Mouse (Mus musculus): Measurements from ENCODE around the gene Rundc1.
"Not testable (repeated sequence)": the region's sequence is repeated elsewhere in the genome, so short reads cannot be mapped to it uniquely, and the experiment has no call there.

The Rundc1 gene

DNA sequence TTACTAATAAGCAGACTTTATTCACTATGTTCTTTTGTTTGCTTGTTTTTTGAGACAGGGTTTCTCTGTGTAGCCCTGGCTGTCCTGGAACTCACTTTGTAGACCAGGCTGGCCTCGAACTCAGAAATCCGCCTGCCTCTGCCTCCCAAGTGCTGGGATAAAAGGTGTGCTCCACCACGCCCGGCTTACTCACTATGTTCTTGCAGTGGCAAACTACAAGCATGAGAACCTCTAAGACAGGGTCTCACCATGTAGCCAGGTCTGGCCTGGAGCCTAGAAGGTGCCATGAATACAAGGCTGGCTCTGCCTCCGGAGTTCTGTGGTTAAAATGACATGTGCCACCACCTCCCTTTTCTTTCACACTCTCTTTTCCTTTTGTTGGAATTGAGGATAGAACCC lies 41.7 kb downstream of the Rundc1 start:
- ATAC-seq (ENCODE audit: low TSS enrichment), result not testable (repeated sequence)

DNA sequence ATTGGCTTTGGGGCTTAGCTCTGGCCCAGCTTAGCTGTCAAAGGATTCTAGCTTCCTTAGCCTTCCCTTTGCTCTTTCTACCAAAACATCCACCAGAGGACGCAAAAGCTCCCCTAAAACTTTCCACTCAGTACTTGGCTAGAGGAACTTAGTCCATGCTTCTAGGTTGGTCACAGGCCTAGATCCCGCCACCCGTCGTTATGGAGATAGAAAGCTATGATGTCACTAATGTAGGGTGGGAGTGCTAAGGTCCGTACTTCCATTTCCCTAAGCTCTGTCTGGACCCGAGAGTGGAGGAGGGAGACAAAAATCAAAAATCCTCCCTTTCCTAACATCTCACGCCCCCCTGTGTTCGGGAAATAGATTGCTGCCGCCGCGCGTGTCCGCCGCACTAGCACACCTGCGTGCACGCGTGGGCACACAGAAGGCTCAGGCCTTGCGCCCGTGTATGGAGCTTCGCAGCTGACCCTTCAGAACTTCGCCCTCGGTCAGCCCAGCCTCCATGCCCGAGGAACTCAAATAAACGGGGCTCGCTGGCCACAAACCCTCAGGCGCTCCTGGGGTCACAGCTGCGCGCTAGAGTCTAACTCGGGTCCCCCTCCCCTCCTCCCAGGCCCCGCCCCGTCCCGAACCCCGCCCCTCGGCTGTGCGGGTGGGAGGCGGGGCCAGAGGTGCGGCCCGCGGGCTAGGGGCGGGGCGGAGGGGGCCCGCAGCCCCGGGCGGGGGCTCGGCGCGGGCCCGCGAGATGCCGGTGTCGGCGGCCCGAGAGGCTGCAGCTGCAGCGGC lies 42.8 kb downstream of the Rundc1 start:
- peak; percentile 38 for ATAC-seq (ENCODE audit: low TSS enrichment)

DNA sequence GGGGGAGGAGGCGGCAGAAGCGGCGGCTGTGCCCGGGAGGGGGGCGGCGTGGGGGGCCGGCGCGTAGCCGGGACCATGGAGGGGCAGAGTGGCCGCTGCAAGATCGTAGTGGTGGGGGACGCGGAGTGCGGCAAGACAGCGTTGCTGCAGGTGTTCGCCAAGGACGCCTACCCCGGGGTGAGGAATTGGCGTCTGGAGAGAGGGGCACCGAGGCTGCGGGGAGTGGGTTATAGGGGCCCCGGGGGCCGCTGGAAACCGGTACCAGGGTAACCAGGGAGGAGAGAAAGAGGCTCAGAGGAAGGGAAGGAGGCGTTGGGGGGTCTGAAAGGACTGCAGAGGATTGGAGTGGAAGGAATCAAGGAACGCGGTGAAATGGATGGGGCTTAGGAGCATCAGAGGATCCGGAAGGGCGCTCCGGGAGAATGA lies 43.4 kb downstream of the Rundc1 start:
- ATAC-seq (ENCODE audit: low TSS enrichment), result no peak

DNA sequence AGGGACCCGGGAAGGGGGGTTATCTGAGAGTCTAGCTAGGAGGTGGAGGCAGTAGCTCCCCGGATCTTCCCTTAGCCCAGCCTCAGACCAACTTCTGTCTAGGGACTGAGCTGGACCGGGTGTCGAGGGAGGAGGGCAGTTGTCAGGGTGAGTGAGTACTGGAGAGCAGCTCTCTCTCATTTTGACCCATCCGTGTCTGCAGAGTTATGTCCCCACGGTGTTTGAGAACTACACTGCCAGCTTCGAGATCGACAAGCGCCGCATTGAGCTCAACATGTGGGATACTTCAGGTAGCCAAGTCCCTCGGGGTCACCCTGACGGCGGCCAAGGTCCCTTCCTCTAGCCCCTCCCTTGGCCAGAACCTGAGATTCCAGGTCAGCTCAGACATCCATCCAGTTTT lies 43.8 kb downstream of the Rundc1 start:
- ATAC-seq (ENCODE audit: low TSS enrichment), result no peak

DNA sequence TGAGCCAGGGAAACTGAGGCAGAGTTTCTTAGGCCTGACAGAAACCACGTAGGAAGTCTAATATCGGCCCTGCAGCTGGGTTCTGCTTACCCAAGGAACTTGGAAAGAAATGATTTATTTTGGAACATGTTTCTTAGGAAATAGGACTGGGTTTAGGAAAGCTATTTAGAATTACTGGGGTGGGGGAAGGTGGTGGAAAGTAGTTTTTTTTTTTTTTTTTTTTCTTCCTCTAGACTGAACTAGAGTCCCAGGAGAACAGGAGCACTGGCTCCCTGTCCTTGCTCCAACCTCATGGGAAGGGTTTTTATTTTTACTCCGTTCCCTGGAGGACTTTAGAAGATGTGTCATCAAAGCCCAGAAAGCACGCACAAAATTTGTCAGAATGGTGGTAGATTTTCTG lies 44.3 kb downstream of the Rundc1 start:
- ATAC-seq (ENCODE audit: low TSS enrichment), result no peak

DNA sequence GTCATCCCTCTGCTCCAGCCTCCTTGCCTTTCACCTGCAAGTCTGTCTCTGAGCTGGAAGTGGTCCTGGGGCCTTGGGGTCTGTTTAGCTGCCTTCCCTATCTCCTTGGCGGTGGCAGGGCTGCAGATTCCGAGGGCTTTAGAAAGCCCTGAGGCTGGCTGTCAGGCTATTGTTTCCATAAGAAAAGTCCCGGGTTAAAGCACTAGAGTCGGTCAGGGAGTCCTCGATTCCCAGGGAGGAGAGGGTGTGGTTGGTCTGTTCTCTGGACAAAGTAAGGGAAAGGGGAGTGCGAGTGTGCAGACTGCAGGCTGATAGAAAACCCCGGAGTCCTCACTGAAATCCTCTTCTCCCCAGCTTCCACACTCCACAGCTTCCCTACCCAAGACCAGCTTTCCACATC lies 45.3 kb downstream of the Rundc1 start:
- ATAC-seq (ENCODE audit: low TSS enrichment), result no peak

DNA sequence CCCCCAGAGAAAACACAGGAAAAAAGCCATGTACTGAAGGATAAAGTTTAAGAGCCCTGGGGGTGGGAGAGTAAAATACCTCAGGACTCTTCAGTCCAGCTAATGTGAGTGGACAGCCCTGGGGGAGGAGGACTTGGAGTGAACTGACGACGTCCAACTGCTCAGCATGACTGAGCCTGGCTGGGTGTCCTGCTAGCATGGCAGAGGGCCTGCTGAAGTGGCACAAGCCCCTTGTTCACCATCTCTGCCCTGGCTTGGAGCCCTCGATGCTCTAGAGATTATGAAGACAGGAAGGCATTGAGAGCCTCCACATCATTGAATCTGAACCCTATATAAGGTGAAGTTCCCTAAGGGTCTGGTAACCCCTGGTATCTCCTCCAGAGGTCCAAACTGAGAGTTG lies 47.0 kb downstream of the Rundc1 start:
- no peak for ATAC-seq (ENCODE audit: low TSS enrichment)

DNA sequence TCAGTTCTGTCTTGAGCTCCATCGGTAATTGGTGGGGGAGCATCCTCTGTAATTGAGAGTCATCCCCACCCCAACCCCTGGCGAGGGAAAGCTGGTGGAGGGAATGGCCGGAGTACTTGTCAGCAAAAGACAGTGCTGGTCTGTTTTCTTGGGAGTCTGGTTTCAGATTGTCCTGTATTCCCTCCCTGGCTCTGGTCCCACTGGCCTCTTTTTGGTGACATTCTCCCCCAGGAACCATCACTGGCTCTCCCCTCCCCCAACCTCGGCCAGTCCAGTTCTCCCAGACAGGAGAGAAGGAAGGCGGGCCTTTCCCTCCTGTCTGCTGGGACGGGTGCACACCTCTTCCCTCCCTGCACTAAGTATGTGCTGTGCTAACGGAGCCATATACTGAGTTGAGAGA lies 47.5 kb downstream of the Rundc1 start:
- ATAC-seq (ENCODE audit: low TSS enrichment), result no peak

DNA sequence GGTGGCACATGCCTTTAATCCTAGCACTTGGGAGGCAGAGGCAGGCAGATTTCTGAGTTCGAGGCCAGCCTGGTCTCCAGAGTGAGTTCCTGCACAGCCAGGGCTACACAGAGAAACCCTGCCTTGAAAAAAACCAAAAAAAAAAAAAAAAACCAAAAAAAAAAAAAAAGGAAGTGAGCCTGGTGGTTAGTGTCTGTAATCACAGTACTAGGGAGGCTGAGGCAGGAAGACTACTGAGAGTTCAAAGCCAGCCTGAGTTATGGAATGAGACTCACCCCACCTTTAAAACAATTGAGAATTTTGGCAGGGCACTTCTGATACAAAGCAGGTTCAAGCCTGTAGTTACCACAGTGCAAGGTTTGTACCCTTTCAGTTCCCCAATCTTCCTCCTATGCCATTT lies 48.8 kb downstream of the Rundc1 start:
- ATAC-seq (ENCODE audit: low TSS enrichment), result not testable (repeated sequence)

DNA sequence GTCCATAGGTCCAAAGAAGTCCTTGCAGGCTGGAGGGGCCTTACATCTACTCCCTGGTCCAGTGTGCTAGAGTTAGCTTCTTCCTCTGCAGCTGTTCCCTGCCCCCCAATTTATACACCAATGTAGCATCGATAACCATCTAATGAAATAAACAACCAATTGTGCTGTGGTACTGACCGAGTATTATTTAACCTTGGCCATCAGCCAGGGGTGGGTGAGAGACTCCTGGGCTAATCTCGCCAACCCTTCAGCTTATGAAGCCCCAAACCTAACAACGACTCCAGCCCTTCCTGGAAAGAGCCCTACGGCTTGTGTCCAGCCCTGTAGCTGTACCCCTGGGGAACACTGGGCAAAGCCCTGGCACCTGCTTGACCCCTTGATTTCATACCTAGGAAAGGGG lies 49.4 kb downstream of the Rundc1 start:
- ATAC-seq (ENCODE audit: low TSS enrichment), result no peak

DNA sequence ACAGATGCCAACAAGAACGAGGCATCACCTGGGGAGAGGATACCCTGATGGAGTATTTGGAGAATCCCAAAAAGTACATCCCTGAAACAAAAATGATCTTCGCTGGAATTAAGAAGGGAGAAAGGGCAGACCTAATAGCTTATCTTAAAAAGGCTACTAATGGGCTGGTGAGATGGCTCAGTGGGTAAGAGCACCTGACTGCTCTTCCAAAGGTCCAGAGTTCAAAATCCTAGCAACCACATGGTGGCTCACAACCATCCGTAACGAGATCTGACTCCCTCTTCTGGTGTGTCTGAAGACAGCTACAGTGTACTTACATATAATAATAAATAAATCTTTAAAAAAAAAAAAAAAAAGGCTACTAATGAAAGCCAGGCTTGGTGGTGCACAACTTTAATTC lies 51.5 kb downstream of the Rundc1 start:
- ATAC-seq (ENCODE audit: low TSS enrichment), result not testable (repeated sequence)

DNA sequence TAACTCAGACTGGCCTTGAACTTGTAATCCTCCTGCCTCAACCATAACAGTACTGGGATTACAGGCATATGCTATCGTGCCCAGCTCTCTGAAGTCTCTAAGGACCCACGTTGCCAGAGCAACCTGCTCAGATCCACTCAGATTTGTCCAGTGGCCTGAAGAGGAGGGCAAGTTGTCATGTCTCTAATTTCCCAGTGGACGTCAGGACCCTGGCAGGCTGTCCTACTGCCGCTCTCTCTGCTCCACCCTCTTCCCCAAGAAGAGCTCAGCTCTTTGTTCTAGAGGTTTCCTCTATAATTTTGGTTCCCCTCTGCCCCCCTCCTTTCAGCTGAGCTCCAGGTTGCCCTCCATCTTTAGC lies 52.3 kb downstream of the Rundc1 start:
- ATAC-seq (ENCODE audit: low TSS enrichment), result no peak

DNA sequence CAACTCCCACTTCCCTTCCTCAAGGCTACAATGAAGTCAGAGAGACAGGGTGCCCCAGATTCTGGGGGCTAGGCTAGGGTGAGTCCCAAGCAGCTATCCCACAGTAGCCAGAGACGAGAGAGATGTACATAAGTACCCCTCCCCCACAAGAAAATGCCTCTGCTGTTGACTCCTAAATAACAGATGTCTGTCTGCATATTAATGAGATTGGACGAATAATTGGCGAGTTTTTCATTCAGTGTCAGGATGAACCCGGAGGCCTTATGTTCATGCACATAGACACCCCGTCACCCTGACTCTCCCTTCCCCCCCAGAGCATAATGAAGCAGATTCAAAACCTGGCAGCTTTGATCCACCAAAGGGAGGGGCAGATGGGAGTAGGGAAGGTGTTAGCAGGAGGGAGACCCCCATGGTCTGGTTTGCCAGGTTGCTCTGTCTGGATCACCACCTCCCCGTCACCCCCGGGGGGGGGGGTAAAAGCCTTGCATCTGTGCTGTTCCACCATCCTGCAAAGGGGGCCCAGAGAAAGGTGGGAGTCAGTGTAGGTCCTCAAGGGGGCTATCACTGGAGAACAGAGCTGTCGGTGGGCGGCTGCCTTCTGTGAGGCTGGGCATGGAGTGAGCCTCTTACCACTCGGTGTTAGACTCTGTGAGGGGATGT lies 52.8 kb downstream of the Rundc1 start:
- ATAC-seq (ENCODE audit: low TSS enrichment), result no peak

DNA sequence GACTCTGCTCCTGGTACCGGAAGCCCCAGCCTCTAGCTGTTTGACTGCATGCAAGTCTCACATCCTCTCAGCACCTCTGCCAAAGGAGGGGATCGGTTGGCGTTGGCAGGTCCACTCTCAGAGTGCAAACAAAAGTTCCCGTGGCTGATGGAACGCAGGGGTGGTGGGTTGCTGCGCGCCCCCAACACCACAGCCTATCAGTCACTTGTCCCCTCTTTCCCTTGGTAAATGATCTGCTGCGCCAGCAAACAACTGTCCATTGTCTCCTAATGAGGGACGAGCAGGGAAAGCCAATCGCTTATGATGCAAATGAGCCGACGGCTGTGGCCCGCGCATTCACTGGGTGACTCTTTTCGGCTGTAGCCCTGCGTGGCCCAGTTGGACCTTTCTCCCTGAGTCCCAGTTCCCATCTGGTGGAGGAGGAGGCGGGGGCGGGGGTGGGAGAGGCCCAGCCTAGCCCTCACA lies 54.3 kb downstream of the Rundc1 start:
- no peak for ATAC-seq (ENCODE audit: low TSS enrichment)

DNA sequence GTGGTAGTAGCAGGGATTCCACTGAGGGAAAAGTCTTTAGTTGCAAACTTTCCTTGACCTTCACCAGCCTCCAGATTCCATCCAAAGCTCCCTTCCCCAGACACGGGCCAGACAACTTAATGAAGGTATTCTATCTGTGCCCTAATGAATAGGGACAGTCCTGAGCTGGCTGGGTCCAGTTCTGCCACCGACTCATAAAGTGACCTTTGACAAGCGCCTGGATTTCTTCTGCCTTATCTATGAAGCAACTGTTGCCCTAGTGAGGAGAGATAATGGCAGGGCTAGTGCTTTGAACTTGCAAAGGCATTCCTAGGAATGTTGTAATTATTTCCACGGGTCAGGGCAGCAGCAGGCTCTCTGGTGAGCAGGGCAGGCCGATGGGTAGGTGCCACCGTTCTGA lies 56.0 kb downstream of the Rundc1 start:
- ATAC-seq (ENCODE audit: low TSS enrichment), result no peak

DNA sequence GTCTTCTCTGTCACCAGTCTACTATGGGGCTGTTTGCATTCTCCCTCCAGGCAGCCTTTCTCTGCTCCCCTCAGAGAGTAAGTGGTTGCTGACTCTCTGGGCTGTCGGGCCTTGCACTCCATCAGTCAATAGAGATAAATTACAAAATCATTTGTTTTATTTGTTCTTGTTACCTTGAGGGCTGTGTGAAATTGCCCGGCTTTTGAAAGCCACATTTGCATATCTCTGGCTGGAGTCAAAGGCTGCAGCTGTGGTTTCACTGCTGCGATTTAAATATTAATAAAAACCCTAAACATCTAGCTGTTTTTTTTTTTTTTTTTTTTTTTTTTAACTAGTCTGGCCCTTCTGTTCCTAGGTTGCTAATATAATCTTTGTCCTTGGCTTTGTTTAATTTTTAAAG lies 58.9 kb downstream of the Rundc1 start:
- ATAC-seq (ENCODE audit: low TSS enrichment), result no peak

DNA sequence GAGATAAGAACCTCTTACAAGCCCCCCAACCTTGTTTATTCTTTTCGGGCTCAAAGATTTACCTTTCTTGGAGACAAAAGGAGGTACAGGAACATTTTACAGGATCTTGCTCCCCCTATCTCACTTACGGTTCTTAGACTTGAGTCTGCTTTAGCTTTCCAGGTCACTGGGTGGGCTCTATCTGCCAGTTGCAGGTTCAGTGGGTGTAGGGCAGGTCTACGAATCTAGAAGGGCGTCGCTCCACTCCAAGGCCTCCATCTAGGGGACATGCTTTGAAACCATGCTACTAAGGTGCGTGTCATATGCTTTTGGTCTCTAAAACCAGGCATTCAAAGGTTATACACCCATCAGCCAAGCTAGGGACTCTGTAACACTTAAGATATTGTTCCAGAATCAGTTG lies 59.4 kb downstream of the Rundc1 start:
- ATAC-seq (ENCODE audit: low TSS enrichment), result no peak

DNA sequence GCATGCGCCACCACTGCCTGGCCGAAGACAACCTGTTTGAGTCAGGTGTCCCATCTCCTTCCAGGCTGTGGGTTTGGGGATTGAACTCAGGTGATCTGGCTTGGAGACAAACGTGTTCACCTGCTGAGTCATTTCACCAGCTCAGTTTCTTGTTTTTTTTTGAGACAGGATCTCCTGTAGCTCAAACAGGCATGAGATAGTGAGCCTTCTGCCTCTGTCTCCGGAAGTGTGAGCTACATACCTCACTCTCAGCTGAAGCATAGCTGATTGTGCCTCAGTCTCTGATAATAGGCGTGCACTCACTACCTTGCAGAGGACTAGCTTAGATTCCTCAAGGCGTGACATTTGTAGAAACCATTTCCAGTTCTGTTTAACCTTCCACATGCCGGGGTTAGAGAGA lies 59.9 kb downstream of the Rundc1 start:
- ATAC-seq (ENCODE audit: low TSS enrichment), result no peak
